Mouse (Mus musculus) naive thymus-derived CD4-positive, alpha-beta T cell, adult 2 months (primary cell): Measurements from ENCODE around the gene Plbd1.
A peak's percentile ranks its signal among the peaks of the same experiment; 100 is the strongest.

ENCODE experiments used
- DNase-seq: peaks from one replicate; pipeline ENCODE4 v3.0.0-alpha.2; 2011; ENCODE audit warnings: low read depth

Gene Plbd1

DNA sequence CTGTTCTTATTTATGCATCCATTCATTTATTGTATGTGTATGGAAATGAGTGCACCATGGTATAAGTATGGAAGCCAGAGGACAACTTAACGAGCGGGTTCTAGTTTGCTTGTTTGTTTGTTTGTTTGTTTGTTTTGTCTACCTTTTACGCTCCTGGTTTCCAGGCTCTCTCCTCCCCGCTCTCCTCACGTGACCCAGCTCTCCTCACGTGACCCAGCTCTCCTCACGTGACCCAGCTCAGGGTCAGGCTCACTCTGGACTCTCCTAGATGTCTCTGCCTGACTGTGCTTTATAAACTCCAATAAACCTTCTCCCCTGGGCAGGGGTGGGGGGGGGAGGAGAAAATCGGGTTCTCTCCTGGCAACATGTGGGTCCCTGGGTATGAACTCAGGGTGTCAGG is 11.1 kb downstream of the Plbd1 start:
- no peak for DNase-seq

DNA sequence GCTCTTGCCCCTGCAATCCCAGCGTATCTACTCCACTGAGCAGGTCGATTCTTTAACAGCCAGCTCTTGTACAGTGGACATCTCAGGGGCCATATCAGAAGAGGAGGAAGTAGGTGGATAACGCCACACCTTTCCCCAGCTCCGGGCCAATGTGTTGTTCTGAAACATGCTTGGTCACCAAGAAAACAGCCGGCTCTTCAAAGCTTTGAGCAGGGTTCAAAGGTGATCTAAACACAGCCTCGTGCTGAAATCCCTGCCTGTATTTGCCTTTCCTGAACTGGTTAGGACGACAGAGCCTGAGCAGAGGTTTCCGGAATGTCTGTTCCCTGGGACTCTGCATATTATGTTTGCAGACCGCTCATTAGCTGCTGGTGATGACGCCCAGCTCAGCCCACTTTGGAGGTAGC is 14.3 kb downstream of the Plbd1 start:
- DNase-seq: no peak

DNA sequence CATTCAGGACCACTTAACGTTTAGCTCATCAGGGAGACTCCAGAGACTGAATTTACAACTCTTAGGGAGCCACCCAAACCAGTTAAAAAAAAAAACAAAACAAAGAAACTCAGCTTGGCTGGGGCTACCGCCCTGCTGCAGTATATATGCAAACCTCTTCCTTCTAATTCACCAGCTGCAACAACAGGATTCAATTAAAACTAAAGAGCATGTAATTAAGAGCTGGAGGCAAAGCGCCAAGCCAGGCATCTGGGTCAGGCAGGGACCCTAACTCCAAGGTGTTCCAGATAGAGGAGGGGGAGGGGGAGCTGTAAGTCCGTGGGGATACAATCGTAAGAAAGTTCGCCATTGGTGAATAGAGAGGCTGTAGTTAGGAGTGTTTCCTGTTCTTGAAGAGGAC is 15.5 kb downstream of the Plbd1 start:
- no peak for DNase-seq

DNA sequence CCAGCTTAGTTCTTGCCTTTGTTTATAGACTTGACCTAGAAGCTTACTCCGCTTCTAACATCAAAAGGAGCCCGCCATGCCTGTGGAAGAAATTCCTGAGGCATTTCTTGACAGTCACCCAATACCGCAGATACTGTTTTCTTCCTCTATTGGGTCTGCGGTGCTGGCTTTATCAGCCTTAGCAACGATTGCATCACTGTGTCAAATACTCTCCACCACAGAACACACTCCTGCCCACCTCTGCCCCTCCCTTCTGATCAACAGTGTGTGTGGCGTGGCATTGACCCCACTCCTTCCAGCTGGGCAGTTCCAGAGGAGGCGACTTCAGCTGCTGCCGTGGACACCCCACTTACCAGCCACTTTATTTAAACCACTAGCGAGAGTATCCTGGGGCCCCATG is 16.0 kb downstream of the Plbd1 start:
- DNase-seq: no peak

DNA sequence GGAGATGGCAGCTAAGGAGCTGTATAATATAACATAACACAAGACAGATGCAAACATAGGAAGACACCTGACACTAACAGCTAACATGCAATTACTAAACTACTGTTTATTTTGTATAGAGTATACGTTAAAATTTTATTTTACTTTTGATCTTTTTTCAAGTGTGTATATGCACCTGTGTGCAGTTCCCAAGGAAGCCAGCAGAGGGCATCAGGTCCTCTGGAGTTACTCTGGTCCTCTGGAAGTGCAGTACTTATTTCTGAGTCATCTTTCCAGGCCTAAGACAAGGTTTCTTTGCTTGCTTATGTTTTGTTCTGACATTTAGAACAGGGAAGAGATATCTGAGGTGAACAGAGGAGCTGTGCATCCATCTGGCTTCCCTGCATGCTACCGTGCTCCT is 17.6 kb downstream of the Plbd1 start:
- DNase-seq: peak; percentile 27

DNA sequence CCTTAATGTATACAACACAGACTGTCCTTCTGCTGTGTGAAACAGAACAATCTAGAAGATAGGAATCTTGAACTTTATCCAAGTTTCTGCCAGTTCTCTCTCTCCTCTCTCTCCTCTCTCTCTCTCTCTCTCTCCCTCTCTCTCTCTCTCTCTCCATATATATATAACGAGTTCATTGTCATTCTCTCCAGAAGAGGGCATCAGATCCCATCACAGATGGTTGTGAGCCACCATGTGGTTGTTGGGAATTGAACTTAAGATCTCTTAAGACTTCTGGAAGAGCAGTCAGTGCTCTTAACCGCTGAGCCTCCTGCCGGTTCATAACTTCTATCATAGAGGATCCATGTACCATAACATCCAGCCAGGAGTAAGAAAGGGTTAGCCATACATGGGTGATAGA is 26.7 kb downstream of the Plbd1 start:
- DNase-seq: no peak

DNA sequence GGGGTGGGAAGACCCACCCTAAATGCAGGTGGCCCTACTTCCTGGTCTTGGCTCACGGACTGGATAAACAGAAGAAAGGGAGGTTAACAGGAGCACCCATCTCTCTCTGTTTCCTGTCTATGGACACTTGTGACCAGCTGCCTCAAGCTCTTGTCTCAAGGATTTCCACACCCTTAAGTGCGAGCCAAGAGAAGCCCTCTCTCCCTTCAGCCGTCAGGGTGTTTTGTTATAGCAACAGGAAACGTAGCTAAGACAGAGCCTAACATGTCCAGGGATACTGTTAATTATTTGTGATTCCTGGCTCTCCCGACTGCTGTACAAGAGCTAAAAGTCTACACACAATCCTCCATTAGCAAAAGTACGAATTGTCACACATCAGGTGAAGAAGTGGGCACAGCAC is 28.0 kb downstream of the Plbd1 start:
- no peak for DNase-seq

DNA sequence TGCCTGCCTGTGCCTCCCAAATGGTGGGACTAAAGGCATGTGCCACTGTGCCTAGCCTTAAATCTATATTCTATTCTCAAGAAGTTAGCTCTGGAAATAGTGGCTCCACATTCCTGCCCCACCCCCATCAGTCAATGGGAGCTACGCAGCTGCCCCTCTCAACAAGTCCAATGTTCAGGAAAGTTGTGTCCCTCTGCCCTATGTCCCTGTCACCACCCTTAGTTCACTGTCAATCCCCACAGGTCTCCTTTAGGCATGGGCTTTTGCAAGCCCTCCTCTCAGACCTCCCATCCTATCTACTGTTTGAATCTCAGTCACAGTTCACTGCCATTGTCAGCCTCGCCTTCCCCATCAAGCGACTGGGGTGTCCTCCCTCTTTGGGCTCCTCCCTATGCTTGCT is 28.6 kb downstream of the Plbd1 start:
- no peak for DNase-seq

DNA sequence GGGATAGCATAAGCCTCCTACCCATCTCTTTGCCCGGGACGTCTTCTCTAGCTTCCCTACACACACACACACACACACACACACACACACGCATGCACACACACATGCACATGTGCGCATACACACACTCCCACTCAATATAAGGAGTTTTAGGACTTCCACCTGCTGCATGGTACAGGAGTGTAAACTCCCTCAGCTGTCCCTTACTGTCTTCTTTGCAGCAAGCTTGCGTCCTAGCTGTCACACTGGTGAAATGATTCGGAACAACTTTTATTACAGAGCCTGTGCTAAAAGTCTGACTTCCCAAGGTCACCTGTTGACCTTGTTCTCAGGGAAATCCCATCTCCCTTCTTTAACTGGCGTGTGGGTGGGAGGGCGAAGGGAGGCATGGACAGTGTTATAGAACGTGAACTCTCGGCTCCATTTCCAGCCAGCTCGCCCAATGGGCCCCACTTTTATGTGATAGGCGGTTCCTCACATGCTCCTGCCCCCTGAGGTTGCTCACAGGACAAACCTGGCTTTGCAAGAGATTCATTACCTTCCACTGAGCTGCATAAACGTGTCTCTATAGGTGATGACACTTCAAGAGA is 29.7 kb downstream of the Plbd1 start:
- no peak for DNase-seq

DNA sequence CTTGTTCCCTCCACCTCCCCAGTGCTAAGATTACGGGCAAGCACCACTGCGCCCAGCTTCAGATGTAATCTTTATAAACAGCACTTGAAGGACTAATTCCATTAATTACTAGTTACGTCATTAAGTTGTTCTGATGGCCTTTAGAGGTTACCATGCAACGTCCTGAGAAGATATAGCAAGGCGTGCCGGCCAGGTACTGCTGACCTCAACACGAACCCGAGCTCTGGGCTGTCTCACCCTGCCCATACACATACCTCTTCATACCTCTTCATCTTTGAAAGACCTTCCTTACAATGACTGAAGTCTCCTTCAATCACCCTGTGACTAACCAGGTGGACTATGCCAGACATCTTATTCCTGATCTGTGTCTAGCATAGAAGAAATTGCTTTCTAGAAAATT is 30.2 kb downstream of the Plbd1 start:
- DNase-seq: no peak

DNA sequence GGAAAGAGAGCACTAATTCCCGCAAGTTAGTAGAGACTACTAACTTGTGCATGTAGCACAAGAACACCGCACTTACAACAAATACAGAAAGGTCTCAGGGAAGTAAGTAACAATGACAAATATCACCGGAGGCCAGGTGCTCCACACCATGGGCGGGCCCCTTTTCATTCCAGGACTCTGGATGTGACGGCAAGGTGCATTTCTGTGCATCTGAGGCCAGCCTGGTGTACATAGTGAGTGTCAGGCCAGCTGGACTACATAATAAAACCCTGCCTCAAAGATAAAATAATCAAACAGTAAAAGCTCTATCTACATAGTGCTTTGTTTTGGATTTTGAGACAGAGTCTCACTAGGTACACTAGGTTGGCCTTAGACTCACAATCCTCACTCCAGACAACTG is 32.1 kb downstream of the Plbd1 start:
- no peak for DNase-seq

DNA sequence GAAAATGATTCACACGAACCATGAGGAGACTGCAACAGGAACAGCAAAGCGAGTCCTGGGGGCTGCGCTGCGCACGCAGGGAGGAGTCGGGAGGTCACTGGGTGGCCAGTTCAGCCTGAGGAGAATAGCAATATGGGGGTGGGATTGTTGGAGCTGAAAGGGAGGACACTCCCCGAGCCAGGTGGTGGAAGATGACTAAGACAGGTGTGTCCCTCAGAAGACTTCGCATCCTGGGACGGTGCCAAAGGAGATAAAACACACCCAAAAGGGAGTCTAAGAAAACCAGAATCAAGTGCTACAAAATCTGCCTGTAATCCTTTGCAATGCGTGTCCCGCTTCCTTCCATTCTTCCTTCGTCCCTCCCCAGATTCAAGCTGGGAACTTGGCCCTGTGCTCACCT is 36.3 kb downstream of the Plbd1 start:
- DNase-seq: no peak

DNA sequence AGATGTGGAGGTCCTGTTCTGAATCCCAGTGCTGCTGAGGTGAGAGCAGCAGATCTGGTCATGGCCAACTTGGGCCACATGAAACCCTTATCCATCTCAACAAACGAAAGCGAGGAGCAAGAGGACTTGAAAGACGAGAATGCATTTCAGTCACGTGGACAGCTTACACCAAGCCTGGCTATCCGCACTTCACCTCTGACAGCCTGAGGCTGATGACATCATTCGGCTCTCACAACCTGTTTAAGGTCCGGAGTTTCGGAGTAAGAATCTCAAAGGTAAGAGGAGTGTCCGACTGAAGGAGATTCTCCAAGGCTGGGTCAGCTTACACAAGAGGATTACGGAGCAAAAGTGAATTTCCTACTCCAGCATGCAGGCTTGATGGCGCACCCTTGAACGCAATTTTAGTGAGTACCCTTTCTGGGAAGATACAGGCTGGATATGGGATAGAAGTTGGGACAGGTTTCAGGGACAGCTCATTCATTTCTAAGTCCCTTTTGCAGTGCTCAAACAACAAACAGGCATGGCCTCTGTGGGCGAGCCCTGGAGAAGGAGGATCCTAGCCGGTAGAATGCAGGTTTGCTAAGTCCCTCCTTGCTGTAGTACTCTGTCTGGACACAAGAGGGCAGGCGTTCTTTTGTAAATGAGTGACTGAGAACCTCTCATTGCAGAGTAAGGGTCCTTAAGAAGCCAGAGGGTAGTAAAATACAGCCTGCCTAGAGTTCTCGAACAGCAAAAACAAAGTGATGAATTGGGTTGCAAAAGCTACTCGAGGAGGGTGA is 41.2 kb downstream of the Plbd1 start:
- DNase-seq: peak; percentile 88

DNA sequence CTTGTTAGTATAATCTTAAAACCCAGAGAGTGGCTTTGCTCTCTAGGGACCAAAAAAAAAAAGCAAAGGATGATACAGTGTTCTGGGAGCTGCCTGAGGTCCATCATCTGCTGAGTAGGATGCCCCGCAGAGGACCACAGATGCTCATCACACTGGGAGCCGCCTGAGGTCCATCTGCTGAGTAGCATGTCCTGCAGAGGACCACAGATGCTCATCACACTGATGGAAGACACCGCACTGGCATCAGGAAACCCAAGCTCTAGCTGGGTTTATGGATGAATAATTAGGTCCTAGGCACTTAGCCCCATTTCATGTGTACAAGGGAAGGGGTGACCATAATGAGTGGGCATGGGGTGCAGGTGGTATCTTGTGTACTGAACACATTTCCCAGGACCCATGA is 47.6 kb downstream of the Plbd1 start:
- DNase-seq: no peak

DNA sequence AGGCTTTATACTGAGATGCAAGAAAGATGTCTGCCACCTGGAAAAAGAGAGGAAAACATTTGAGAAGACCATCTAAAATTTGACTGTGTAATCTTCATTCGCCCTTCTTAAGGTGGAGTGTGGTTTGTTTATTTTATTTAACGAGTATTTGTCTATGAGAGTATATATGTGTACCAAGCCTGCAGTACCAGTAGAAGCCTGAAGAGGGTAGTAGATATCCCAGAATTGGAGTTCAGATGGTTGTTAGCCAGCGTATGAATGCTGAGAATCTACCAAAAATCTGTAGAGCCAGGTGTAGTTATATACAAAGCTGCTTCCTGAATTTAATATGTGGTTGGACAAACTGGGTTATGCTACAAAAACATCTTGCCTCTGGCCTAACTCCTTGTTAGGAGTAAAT is 49.4 kb downstream of the Plbd1 start:
- DNase-seq: peak; percentile 42

DNA sequence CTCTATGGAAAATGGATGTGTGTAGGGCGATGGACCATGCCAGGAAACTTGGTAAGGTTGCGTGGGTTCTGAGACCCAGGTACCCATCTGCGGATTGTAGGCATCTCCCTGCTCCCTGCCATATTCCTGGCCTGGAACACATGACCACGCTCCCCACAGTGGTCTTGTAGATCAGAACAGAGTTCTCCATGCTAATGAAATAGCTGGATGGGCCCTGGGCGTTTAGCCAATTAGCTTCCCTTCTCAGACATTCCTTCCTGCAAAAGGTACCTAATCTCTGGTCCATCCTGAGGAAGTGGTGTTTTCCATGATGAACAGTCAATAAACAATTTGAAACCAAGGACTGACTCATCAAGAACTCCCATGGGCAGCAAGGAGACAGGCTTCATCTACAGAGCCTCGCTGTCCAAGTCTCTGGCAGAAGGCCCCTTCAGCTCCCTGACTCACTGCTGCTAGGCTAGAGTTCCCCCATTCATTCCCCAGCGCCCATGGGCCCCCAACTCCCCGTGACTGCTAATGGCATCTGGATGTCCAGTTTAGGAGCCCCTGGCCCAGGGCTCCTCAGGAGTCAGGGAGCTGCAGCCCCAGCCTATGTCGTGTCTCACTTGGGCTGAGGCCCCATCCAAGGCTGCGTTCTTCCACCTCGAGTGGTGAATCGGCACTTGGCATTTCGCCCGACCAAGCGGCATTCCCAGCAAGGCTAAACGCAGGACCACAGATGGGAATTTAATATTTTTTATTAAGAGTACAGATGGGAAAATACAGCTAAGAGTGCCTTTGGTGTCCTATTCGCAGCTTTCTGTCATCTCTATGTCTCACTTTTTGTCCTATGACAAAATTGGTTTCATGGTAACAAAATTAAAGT is 50.1 kb downstream of the Plbd1 start:
- no peak for DNase-seq

DNA sequence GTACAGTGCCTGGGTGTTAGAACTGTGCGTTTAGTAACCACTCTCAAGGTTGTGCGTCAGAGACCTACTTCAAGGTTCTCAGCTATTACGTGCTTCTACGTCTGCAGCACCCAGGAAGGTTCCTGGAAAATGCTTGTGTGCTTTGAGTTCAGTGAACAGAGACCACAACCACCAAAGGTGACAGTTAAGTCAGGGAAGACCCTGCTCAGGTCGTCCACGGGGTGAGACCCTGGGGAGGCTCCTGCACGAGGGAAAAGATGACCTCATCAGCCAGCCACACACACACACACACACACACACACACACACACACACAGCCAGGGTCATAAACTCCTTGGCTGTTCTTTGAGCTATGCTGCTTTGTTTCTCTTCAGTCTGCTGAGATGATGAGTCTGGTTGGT is 59.1 kb downstream of the Plbd1 start:
- DNase-seq: no peak

DNA sequence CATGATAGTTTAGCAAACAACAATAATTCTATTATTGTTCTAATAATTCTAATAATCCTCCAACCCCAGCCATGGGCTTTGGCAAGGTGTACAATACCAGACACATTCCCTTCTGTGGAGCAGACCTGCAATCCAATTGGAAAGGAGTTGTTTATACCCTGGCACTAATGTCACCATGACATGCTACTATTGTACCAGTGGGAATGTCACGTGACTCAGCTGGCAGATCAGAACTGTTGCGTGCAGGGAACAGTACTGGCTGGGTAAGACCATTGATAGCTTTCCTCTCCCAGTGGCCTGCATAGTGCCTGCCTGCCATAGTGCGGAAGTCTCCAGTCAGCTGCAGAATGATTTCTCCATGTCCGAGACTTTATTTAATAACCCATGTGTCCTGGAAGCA is 67.2 kb downstream of the Plbd1 start:
- DNase-seq: no peak

DNA sequence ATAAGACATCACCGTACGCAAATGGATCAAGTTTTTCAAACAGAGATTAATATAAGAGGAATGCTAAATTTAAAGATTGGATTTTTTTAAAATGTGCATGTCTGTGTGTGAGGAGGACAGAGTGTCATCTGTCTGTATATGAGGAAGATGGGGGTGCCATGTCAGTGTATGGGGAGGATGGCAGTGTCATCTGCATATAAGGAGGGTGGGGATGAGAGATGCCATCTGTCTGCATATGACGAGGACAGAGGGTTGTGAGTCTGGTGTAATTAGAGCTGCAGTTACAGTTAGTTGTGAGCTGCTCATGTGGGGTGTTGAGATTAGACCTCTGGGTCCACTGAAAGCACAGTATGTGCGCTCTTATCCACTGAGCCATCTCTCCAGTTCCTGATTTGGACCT is 71.0 kb downstream of the Plbd1 start:
- DNase-seq: no peak

DNA sequence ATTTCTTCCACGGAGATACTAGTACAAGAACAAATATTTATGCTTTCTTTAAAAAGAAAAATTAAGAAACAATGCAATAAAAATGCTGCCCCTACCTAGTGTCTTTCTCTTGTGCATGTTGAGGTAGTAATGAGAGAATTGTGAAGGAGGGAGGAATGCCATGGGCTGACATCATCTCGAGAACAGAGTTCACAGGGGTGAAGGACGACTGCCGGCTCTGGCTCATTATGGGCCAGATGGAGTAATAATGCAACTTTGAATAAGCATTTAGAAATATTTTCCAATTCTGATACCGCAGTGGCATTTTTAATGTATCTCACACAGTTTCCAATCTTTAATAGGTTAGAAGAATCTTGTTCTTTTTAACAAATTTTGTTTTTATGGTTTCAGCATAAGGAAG is 95.7 kb downstream of the Plbd1 start:
- no peak for DNase-seq
